Mouse (Mus musculus) C2C12 (cell line): ENCODE data around the gene Lyrm7. TPM values are rescaled to one million over a fixed set of nuclear protein-coding genes. Genes with fewer than 3 reads are reported as not detected.

Experiments used
- H3K27me3 ChIP-seq: one replicate; pipeline ENCODE4 v1.6.1; 2011; ENCODE audit not compliant: control insufficient read depth, insufficient read depth, insufficient read length
- H3K36me3 ChIP-seq: one replicate; pipeline ENCODE4 v1.6.1; 2011; ENCODE audit not compliant: control insufficient read depth, insufficient read depth
- H3K4me3 ChIP-seq: one replicate; pipeline ENCODE4 v1.5.1; 2011; ENCODE audit warnings: mild to moderate bottlenecking, control low read depth; ENCODE audit not compliant: poor library complexity, insufficient read depth, severe bottlenecking
- H3K79me2 ChIP-seq: one replicate; pipeline ENCODE4 v1.6.1; 2011; ENCODE audit not compliant: control insufficient read depth, insufficient read depth
- H3K79me3 ChIP-seq: one replicate; pipeline ENCODE4 v1.6.1; 2011; ENCODE audit warnings: low read depth, control low read depth
- H3ac ChIP-seq: one replicate; pipeline ENCODE3; 2011; ENCODE audit warnings: low read depth; ENCODE audit not compliant: control insufficient read depth, insufficient read length
- CEBPB ChIP-seq: IDR thresholded peaks from one replicate; pipeline ENCODE4 v1.6.1; 2011; ENCODE audit warnings: low read depth, mild to moderate bottlenecking, control low read depth, moderate library complexity
- CTCF ChIP-seq: IDR thresholded peaks from one replicate; pipeline ENCODE4 v1.5.1; 2011; ENCODE audit not compliant: control insufficient read depth, insufficient read depth, insufficient read length
- FOSL1 ChIP-seq: IDR thresholded peaks from one replicate; pipeline ENCODE4 v1.8.0; 2011; ENCODE audit warnings: mild to moderate bottlenecking, low read length; ENCODE audit not compliant: poor library complexity, insufficient read depth, severe bottlenecking
- MAX ChIP-seq: IDR thresholded peaks from one replicate; pipeline ENCODE4 v1.6.1; 2011; ENCODE audit warnings: mild to moderate bottlenecking, control low read depth
- MYOD1 ChIP-seq: IDR thresholded peaks from one replicate; pipeline ENCODE4 v1.6.1; 2011; ENCODE audit warnings: low read depth; ENCODE audit not compliant: control insufficient read depth, insufficient read length
- MYOG ChIP-seq: IDR thresholded peaks from one replicate; pipeline ENCODE4 v1.6.1; 2011; ENCODE audit not compliant: control insufficient read depth, insufficient read length; ENCODE audit errors: extremely low read depth
- USF1 ChIP-seq: IDR thresholded peaks from one replicate; pipeline ENCODE4 v1.6.1; 2011; ENCODE audit warnings: low read depth, mild to moderate bottlenecking, control low read depth, moderate library complexity
- polyA plus RNA-seq: library from polyadenylated mRNA; unstranded; fragments of >200 nt; fragmentation: generic; extraction: Trizol; gene quantifications from one replicate; pipeline ENCODE4 v1.2.1, GENCODE M21; 2012; ENCODE audit warnings: missing spikeins

Gene Lyrm7
- polyA plus RNA-seq, 1 experiment = 0.25 TPM

- H3K79me3 ChIP-seq = no peaks in the 10 kb centered on the region
- H3K36me3 ChIP-seq = no peaks in the 10 kb centered on the region
- no peaks in the 10 kb centered on the region for H3K27me3 ChIP-seq
- H3K79me2 ChIP-seq = no peaks in the 10 kb centered on the region
- no peak overlapping the region for H3K4me3 ChIP-seq
- TF ChIP-seq CEBPB = no peak
- TF ChIP-seq FOSL1 = no peak
- TF ChIP-seq MAX = no peak
- TF ChIP-seq USF1 = no peak
- TF ChIP-seq MYOG = no peak
- no peak for TF ChIP-seq MYOD1
- no peak for TF ChIP-seq CTCF
- H3ac ChIP-seq = no peak overlapping the region
Observed at GRCm38 (mm10) chr11:54834596-54834995, 26.1 kb downstream of the Lyrm7 start.

GRCm38 (mm10) chr11:54833833-54834232, 26.9 kb downstream of the Lyrm7 start:
- Histone ChIP-seq H3K4me3 (no peak overlapping the region), H3ac (no peak overlapping the region), H3K27me3 (no peaks in the 10 kb centered on the region), H3K79me3 (no peaks in the 10 kb centered on the region), H3K79me2 (no peaks in the 10 kb centered on the region), H3K36me3 (no peaks in the 10 kb centered on the region)
- TF ChIP-seq MYOD1 (no peak), FOSL1 (no peak), CTCF (no peak), CEBPB (no peak), MAX (no peak)

GRCm38 (mm10) chr11:54826819-54827218, 33.9 kb downstream of the Lyrm7 start:
- H3ac ChIP-seq = no peak overlapping the region
- no peaks in the 10 kb centered on the region for H3K79me2 ChIP-seq
- H3K79me3 ChIP-seq = no peaks in the 10 kb centered on the region
- no peak for TF ChIP-seq USF1
- TF ChIP-seq MYOG = no peak
- no peak for TF ChIP-seq CEBPB
- no peak for TF ChIP-seq CTCF
- TF ChIP-seq MYOD1 = no peak
- TF ChIP-seq FOSL1 = no peak
- TF ChIP-seq MAX = no peak
- H3K27me3 ChIP-seq = no peaks in the 10 kb centered on the region
- H3K4me3 ChIP-seq = no peak overlapping the region
- no peaks in the 10 kb centered on the region for H3K36me3 ChIP-seq

GRCm38 (mm10) chr11:54825774-54826173, 34.9 kb downstream of the Lyrm7 start:
- TF ChIP-seq CEBPB = no peak
- TF ChIP-seq MYOG = no peak
- TF ChIP-seq MYOD1 = no peak
- TF ChIP-seq CTCF = no peak
- TF ChIP-seq FOSL1 = no peak
- no peak for TF ChIP-seq USF1
- TF ChIP-seq MAX = no peak
- Histone ChIP-seq H3K79me2 (no peaks in the 10 kb centered on the region), H3ac (no peak overlapping the region), H3K4me3 (no peak overlapping the region), H3K27me3 (no peaks in the 10 kb centered on the region), H3K36me3 (no peaks in the 10 kb centered on the region), H3K79me3 (no peaks in the 10 kb centered on the region)

- Histone ChIP-seq H3K36me3 (no peaks in the 10 kb centered on the region), H3K4me3 (no peak overlapping the region), H3K79me3 (no peaks in the 10 kb centered on the region), H3ac (no peak overlapping the region), H3K79me2 (no peaks in the 10 kb centered on the region), H3K27me3 (no peaks in the 10 kb centered on the region)
- no peak for TF ChIP-seq USF1
- TF ChIP-seq MYOG = no peak
- no peak for TF ChIP-seq CTCF
- no peak for TF ChIP-seq MAX
- no peak for TF ChIP-seq MYOD1
- no peak for TF ChIP-seq FOSL1
Observed at GRCm38 (mm10) chr11:54823467-54823866, 37.2 kb downstream of the Lyrm7 start.

- no peak overlapping the region for H3ac ChIP-seq
- H3K79me2 ChIP-seq = no peaks in the 10 kb centered on the region
- H3K4me3 ChIP-seq = no peak overlapping the region
- no peaks in the 10 kb centered on the region for H3K79me3 ChIP-seq
- no peaks in the 10 kb centered on the region for H3K27me3 ChIP-seq
- TF ChIP-seq FOSL1 = no peak
- TF ChIP-seq MYOG = no peak
- no peaks in the 10 kb centered on the region for H3K36me3 ChIP-seq
Observed at GRCm38 (mm10) chr11:54819489-54819888, 41.2 kb downstream of the Lyrm7 start.
